Mouse (Mus musculus) brain, embryonic 18.5 days (tissue): ENCODE measurements around the gene Fam180a.
"Not testable (repeated sequence)": the region's sequence is repeated elsewhere in the genome, so short reads cannot be mapped to it uniquely, and the experiment has no call there.

ENCODE experiments used
- DNase-seq: peaks from one replicate; pipeline ENCODE4 v3.0.0-alpha.2; 2012; ENCODE audit warnings: low read depth, low spot score

The Fam180a gene

DNA sequence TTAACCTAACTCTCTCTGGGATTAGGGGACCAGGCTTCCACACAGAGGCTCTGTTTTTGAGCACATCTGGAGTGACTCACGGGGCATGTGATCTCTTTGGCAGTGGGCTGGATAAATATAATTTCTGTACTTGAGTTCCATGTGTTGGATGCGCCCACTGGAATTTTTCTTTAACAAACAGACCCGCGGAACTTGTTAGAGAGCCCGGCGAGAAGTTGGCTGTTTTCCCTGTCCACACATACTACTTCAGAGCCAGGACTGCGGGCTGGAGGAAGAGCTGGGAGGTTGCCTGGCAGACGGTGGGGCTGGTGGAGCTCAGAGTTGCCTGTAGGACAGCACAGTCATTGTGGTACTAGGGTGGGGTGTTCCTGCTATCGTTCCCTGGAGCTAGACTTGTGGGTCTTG, at the start of gene Fam180a:
Fam180a (minus strand) TSS at position 31 of the 405 bp plus-strand sequence.
- DNase-seq = no peak

DNA sequence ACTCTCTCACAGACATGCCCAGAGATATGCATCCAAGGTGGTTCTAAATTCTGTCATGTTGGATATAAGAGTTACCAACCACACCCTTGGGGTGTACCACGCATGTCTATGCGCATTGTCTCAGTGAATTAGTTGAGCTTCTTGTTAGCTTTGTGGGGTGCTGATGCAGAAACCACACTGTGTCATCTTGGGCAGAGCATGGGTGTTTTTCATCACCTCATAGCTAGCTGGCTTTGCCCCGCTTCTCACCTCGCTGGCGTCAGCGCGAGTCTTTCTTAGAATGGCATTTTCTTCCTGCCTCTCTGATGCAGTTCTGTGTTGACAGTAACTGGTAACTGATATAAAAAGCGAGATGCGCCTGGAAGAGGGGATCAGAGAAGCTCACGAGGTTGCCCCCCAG, 48.1 kb upstream of the Fam180a start:
- no peak for DNase-seq

DNA sequence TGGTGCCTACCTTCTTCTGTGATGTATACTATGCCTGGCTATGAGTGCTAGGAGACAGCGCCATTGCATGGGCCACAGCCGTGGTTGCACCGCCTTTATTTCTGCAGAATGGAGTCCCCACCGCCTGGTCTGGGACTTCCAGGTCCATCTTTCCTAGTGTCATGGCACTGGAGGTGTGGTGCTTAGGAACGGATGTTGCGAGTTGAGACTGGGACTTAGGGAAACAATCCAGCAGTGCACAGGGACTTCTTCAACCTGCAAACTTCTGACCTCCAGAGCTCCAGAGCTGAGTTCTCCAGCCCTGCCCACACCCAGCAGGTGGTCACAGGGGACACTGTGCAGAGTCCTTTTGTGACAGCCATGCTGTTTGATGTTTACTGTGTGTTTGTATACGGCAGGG, 44.4 kb upstream of the Fam180a start:
- no peak for DNase-seq

DNA sequence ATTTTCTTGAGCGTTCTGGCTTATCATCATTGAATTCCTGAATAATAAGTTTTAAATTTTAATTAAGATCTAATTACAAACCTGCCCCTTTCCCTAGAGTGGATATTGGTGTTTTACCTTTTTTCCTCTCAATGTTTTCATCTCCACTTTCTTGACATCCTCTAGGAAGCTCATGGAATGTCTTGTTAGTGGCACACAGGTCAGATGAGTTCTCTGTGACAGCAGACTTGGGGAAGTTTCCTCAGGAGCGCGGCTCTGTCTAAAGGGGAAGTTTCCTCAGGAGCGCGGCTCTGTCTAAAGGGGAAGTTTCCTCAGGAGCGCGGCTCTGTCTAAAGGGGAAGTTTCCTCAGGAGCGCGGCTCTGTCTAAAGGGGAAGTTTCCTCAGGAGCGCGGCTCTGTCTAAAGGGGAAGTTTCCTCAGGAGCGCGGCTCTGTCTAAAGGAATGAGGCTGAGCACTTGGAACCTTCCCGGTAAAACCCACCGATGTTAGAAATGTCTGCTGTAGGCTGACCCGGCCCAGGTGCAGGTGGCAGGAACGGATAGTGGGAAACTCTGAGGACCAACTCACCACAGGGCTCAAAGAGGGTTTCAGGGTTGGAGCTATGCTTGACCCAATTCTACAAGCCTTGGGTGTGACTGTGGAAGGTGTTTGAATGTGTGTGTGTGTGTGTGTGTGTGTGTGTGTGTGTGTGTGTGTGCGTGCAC, 43.8 kb upstream of the Fam180a start:
- not testable (repeated sequence) for DNase-seq

DNA sequence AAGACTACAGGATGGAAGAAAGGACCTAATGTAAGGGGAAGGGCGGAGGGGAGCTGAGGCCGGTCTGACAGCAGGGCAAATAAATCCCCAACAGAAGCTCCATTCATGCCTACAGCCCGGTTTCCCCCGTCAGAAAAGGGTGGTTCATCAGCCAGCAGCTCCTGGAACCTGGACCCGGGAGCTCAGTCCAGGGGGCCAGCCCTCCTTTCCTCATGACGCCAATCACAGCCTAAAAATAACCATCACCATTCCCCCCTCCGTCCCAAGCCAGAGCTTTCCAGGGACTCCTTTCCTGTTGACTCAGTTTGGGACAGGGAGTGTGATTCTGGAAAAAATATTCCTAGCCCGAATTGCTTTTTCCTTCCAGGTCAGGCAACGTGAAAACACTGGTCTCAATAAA, 36.7 kb upstream of the Fam180a start:
- no peak for DNase-seq

DNA sequence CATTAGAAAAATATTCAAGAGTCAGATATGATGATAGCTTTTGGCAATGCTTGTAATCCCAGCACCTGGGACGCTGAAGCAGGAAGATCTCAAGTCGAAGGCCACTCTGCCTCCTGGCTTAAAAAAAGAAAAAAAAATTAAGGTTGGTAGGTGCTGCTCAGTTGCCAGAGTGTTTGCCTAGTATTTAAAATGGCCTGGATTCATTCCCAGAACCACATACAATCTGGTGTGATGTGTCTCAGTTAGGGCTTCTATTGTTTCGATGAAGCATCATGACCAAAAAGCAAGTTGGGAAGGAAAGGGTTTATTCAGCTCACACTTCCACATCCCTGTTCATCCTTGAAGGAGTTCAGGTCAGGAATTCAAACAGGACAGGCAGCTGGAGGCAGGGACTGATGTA, 29.4 kb upstream of the Fam180a start:
- DNase-seq = no peak

DNA sequence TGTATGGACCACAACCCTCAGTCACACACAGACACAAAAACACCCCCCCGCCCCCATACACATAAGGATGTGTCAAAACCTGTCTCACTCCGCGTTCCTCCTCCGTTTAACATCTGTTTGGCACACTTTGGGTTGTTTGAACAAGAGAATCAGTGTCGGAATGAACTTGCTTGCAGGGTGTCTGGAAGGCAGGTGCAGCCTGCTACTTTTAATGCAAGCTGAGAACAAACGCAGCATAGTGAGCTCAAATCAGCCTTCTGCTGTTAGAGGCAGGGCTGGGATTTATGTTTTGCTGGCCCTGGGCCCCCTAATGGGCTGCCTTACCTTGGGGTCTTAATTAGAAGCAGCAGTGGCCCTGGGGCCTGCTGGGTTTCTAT, 28.7 kb upstream of the Fam180a start:
- DNase-seq = no peak

DNA sequence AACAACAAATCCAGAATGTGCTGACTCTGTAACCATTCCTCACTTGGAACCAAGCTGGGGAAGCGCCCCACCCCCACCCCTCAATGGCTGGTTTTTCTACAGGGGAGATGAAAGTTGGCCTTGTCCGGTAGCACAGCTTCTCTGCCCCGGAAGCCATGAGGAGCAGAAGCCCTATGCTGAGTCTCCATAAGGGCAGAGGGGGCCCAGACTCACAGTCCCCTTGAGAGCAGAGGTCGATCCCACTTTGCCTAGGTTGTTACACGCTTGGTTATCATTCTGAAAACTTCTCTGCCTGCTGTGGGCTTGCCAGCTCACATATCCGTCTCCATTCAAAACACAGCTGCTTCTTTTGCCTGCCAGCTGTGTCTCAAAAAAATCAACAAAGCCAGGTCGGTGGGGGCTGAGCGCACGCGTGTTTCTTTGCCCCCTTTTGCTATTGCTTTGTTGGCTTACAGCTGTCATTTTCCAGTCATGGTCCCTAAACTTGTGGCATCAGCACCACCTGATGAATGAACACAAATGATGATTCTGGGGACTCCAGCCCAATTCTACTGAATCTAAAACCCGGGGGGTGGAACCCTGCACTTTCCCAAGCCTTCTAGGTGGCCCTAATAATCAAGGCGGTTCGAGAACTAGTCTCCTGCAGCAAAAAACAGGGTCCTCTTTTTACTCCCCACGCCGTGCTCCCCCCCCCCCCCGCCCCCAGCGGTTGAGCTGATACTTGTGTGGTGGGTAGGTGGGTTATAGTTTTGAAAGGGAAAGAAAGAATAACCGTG, 28.1 kb upstream of the Fam180a start:
- DNase-seq = no peak

DNA sequence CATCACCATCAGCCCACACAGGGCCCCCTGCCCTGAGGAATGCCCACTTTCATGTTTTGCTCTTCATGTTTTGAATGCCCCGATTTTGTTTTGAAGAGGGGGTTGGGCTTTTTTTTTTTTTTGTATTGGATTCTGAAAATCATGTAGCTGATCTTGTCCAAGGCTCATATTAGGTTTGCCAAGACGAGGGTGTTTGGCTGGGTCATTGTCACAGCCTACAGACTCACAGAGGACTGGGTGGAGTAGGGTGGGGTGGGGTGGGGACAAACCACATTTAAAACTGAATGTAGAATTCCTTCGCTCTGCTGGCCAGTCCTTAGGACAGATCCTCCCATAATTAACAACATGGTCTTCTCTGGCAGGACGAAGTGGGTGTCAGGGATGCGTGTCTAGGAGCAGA, 27.5 kb upstream of the Fam180a start:
- no peak for DNase-seq

DNA sequence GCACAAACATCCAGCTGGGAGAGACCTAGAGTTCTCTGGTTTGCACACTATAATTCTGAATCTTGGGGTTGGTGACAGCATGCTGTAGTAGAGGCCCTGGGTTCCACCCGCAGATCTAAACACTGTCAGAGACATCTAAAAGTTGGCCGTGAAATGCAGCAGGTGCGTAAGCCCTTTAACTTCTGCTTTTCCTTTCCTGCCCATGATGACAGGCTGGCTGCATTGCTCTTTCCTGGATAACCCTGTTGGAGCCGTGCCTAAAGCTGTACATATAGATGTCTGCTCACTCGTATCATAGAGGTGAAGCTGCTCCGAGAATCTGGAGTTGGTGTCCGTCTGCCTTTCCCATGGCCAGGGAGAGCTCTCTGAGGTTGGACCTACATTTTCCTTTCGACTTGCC, 26.9 kb upstream of the Fam180a start:
- DNase-seq = no peak

DNA sequence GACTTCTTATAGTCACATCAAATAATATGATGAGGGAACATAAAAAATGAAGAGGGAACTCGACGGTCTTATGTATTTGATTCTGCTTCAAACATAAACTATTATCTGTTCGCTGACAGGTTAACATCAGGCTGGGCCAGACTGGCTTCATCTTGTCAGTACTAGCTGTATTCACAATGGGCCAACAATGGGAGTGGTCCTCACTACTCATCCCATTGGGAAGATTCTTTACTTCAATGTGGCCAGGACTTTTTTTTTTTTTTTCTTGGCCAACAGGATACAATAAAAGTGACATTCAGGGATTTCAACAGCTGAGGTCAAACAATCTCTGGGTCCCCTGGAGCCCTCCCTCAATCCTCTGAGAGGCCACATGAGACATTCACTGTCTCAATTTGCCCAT, 25.9 kb upstream of the Fam180a start:
- DNase-seq = no peak

DNA sequence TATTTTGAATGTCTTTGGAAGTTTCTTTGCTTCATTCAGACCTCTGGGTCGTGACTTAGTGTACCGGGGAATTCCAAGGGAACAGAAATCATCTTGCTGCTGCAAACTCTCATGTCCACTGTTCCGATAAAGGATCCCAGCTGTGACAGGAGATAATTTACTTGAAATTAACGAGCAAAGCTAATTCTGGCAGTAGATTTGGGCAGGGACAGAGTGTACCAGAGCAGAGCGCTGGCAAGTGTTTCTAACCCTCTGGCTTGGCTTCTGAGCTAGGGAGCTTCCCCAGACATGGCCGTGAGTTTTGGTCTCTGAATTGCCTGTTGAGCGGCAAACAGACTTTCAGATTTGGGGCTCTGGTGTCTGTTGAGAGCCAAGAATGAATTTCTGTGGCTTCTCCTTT, 23.8 kb upstream of the Fam180a start:
- no peak for DNase-seq

DNA sequence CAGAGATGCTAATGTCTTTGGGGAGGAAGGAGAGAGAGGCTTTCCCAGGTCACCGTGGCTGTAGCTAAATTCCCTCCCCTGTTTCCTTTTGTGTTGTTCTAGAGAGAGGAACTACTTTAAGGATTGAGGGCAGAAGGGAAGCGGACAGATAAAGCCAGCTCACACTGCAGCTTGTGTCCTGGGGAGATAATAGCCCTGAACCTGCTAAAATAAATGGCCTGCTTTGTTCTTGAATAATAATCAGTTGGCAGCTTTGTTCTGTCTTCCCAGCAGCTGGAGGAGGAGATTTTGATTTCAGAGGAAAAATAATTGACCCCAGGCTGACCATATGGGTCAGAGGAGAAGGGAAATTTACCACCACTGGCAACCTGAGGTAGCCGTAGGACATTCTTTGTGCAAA, 12.7 kb upstream of the Fam180a start:
- DNase-seq = no peak

DNA sequence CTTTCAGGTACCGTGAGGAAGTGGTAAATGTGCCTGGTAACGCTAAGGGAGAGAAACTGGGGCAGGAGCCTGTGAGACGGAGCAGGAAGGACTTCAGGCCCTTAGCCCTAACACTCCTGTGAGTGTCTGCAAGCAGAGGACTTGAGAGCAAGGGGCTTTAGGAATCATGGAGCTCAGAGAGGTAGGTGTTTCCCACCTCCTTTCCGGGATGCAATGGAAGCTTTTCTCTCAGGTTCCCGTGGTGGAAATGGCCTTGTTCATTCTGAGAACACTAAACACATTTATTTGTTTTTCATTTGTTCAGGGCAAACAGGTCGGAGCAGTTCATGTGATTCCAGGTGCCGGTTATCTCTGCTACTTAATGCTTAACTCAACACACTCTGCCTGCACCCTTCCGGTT, 11.9 kb upstream of the Fam180a start:
- no peak for DNase-seq

DNA sequence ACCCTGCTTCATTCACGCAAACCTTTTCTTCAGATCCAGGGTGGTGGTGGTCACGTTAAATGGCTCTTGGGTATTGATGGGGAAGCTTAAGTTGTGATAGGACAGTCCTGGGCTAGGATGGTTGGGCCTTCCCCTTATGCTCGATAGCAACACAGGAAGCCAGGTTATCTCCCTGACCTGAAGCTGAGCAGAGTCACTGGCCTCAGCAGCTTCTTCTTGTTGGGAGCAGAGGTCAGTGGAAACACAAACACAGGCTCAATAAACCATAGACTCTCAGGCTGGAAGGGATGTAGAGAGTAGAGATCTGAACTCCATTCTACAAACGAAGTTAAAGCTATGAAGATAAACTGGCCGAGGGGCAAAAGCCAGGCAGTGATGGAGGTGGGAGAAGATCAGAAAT, 9.5 kb upstream of the Fam180a start:
- no peak for DNase-seq

DNA sequence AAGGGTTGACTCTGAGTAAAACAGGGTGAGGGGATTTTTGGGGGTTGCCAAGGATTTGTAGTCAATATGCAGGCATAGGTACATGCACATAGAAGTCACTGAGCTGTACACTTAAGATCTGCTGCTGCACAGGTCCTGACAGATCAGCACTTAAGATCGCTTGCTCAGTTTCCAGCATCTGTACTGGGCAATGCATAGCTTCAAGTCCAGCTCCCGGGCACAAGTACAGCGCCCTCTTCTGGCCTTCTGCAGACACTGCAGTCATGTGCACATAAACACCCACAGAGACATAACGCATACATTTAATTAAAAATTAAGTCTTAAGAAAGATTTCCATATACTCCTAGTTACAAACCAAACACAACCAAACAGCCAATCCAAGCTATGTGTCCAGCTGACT, 8.3 kb upstream of the Fam180a start:
- DNase-seq = no peak

DNA sequence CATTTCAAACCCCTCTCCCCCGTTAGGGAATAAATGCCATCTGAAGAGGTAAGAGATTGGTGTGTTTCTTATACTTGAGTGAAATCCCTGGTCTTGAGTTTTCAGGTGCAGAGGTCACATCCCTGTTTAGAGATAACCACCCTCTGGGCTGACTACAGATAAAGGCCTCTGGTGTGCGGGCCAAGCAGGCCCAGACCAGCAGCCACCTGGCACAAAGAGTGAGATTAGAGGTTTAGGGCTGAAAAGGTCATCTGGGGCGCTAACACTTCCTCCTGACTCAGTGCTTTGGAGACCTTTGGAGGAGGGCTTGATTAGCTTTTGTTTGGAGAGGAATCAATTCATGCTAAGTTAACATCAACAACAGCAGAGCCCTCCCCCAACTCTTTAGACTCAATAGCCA, 7.7 kb upstream of the Fam180a start:
- DNase-seq = no peak

DNA sequence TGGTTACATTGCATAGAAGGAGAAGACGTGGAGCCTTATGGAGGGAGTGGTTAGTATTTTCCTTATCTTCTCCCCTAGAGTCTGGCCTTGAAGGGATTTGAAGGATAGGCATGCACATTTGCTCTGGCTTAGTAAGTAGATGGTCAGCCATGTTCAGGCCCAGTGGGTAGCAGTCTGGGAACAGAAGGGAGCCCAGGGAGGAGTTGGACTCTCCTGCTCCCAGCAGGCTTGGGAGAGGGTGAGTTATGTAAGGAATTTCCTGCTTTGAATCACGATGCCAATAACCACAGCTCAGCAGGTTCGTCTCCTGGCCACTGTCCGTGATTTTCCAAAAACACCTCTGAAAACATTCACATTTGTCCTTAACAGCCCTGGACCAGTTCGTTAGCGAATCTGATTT, 4.9 kb upstream of the Fam180a start:
- DNase-seq = no peak

DNA sequence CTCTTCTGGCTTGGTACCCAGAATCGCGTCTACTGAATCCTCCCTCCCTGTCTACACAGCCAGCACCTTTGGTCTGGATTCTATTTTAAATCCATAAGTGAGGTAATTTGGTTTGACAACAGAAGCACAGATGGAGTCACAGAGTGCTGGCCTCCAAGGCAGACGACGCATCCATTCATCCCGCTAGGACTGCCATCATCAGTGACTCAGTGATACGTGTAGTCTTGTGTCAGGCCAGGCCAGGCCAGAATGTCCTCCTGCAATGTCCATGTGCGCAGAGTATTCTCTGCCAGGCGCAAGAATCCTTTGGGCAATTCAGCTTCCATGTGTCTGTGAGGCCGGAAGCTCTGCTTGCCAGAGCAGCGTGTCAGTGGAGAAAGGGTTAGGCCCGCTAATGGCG, 4.0 kb upstream of the Fam180a start:
- no peak for DNase-seq

DNA sequence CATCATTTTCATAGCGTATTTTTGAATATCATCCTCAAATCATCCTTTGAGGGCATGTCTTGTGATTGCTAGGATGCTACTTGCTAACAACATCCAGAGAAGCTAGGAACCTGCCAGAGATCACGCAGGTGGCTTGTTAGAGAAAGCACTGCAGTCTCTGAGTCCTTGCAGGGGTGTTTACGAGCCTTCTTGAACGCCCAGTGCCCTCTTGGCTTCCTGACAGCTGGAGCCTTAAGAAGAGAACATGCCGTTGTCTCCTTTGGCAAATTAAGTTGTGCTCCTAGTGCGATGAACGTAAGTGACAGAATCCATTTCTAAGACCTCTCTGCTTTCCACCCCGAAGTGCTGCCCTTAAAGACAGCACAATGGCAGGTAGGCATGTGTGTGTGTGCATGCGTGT, 1.6 kb downstream of the Fam180a start:
- no peak for DNase-seq

DNA sequence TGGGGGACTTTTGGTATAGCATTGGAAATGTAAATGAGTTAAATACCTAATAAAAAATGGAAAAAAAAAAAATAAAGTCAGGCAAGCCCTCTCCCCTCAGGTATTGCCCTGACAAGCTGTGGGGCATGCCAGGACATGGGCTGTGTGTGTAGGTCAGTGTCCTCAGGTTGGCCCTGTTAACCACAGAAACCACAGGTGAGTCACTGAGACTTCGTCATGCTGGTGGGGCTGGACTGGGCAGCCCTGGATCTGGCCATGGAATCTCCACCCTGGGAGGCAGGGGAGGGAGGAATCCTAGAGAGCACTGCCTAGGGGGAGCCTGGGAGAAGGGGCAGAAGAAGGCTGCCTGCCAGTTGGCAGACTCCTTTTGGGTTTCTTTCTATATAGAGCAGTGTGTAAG, 2.9 kb downstream of the Fam180a start:
- no peak for DNase-seq

DNA sequence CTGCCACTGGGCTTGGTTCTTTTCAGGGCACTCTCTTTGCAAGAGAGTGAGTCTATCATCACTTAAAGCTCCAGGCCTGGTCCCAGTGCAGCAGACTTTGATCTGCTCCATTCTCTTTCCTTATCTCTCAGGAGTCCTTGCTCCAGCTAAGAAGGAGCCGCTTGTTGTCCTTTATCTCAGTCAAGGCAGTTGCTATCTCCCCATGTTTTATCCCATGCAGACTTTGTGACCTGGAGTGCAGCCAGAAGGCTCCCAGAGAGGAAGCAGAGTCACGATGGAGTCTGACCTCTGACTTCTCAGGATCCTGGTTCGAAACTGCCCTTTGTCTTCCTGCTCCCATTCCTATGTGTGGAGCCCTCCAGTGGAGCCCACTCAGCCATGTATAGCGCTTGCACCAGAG, 4.8 kb downstream of the Fam180a start:
- no peak for DNase-seq

DNA sequence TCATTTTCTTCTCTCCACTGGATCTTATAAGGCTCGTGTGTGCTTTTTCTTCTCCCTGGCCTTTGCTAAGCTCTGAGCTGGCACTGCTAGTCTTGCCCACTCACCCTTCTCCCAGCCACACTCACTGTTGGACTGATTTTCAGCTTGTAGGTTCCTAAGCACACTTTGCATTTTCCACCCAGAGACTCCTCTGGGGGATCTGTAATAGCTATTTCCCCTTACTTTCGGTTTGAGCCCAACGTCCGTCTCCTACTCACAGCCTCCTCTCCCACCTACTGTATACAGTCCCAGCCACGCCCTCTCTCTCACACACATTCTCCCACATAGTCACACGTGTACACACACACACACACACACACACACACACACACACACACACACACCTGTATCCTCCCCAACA, 6.1 kb downstream of the Fam180a start:
- DNase-seq = no peak

DNA sequence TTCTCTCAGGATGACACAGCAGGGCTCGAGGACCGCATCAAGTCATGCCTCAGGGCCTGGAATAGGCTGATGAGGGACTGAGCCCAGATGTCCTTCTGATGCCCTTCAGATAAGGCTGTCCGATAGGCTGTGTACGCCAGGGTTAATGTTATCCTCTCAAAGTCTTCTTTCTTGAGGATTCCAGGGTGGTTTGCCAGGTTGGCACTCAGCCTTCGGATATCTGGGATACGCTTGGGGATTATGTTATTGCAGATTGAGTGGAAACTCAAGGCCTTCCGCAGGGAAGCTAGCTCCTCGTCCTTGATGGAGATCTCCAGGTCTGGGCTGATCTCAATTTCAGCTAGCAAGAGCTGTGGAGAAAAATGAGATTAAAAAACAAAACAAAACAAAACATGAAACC, 12.4 kb downstream of the Fam180a start:
- no peak for DNase-seq
